Comparison of ENCODE assay signal across 12 mouse cellular contexts in genomic region chr8:71530735-71531467, GRCm38 (mm10). TPM values are rescaled to one million over a fixed set of nuclear protein-coding genes. Genes with fewer than 3 reads are reported as not detected.
A peak's percentile ranks its signal among the peaks of the same experiment; 100 is the strongest.
DNase-seq lines count a peak whose midpoint lies in the region; ATAC-seq and TF ChIP-seq lines count a peak whose summit lies in the region.
"Not testable (repeated sequence)": the region's sequence is repeated elsewhere in the genome, so short reads cannot be mapped to it uniquely, and the experiment has no call there.
"Had no signal": no experiment of that assay in that cellular context is flagged by ENCODE, and none has a peak within 500 bp of the region (broad histone marks: within the 10 kb centered on the region; RNA-seq: fewer than 3 reads in every experiment).

No protein-coding gene starts in this region.

- not testable (repeated sequence) for H3K9me3 ChIP-seq in hindbrain, postnatal 0 days (ENCODE audit: low read length)

- not testable (repeated sequence) for H3K27me3 ChIP-seq in Patski; hindbrain, postnatal 0 days (ENCODE audit: insufficient read depth, low read length)

- POLR2A ChIA-PET in Patski (lab: Charles Lee): not testable (repeated sequence)

- not testable (repeated sequence) for H3K27ac ChIP-seq in hindbrain, postnatal 0 days

- not testable (repeated sequence) for H3K4me1 ChIP-seq in hindbrain, postnatal 0 days (ENCODE audit: insufficient read depth, low read length); lung, adult 2 months (ENCODE audit: control insufficient read depth, insufficient read depth, low read length)

- H3K9ac ChIP-seq in hindbrain, postnatal 0 days (replicated peaks; ENCODE audit: low read length): not testable (repeated sequence)

- 66% methylated on average over 5 of the region's 12 CpGs for WGBS in hindbrain, postnatal 0 days
- 80% methylated on average over 8 of the region's 12 CpGs for WGBS in lung, adult 2 months

- in situ Hi-C loops in Patski (cut with MboI; ENCODE audit: low pct_unique_long_range_greater_than_20kb): not testable (repeated sequence)

- peak; percentile 59 for DNase-seq in 3T3-L1 (ENCODE audit: low read depth, low spot score)
- not testable (repeated sequence) for DNase-seq in Patski (ENCODE audit: low read depth, low spot score); lung, adult 2 months
- peak; percentile 53 for DNase-seq in cerebellum, adult 11 months
- DNase-seq in embryo, embryonic 10.5 days (ENCODE audit: low spot score): peak; percentile 60
- DNase-seq in hindbrain, postnatal 0 days (ENCODE audit: low spot score): peak; percentile 62
- DNase-seq in kidney, postnatal 4 days: peak; percentile 56 to 68
- peak; percentile 83 for DNase-seq in retina, embryonic 14.5 days (ENCODE audit: low spot score)

- H3K4me3 ChIP-seq in hindbrain, postnatal 0 days (ENCODE audit: low read length); lung, adult 2 months (replicated peaks; ENCODE audit: extremely low read depth, low read depth, low read length): not testable (repeated sequence)

- not testable (repeated sequence) for TF ChIP-seq POLR2A in lung, adult 2 months (IDR thresholded peaks at IDR 0.05; ENCODE audit: borderline replicate concordance, extremely low read depth, low read depth, low read length)

- peak; percentile 85 for TF ChIP-seq CTCF in Patski (IDR thresholded peaks at IDR 0.05)
- TF ChIP-seq CTCF in hindbrain, postnatal 0 days (IDR thresholded peaks at IDR 0.05; ENCODE audit: low read depth): peak; percentile 62
- TF ChIP-seq CTCF in lung, adult 2 months (IDR thresholded peaks at IDR 0.05; ENCODE audit: insufficient read depth, low read length): peak; percentile 54

- not testable (repeated sequence) for ATAC-seq in Patski; hindbrain, postnatal 0 days

- H3K4me2 ChIP-seq in hindbrain, postnatal 0 days (ENCODE audit: low read depth, low read length): not testable (repeated sequence)

- CTCF ChIA-PET in Patski (lab: Charles Lee): interaction anchor here (1.0 to 2.4 kb wide), 12 partner anchors 8 to 144 kb away, joined by 3 to 13 read pairs (median 4); partner anchors contain the start of genes Mrpl34 and Mvb12a

- not testable (repeated sequence) for H3K36me3 ChIP-seq in hindbrain, postnatal 0 days (ENCODE audit: insufficient read depth, low read length)

RNA-seq across cellular contexts. Expression of gene Ccdc194, which starts 5.4 kb away (rescaled TPM):
- 0.08 TPM for polyA plus RNA-seq in Patski (2021)
- 0.58 TPM in 1 of 2 replicates, not detected in the other for total RNA-seq in hindbrain, postnatal 0 days (2014; rRNA removed)
- polyA plus RNA-seq in hindbrain, postnatal 0 days (2015; fragmentation: Nextera tagmentation; extraction: Ambion mirVana): 0.13 and 0.34 TPM in 2 replicates
- polyA plus RNA-seq in lung, adult 2 months (2012; rRNA removed): 0.42 and 0.49 TPM in 2 replicates
- total RNA-seq: heart, adult 8-10 months; hematopoietic stem cell, adult 5-6 weeks; left cerebral cortex, postnatal 25 days had no signal
- polyA plus RNA-seq: activated CD4-positive, CD25-positive, alpha-beta regulatory T cell, adult 4 months had no signal

RNA-seq across cellular contexts. Expression of gene Bst2, which starts 6.4 kb away (rescaled TPM):
- polyA plus RNA-seq in Patski (2021): 141 TPM
- 14.4 and 27.5 TPM in 2 replicates for total RNA-seq in hindbrain, postnatal 0 days (2014; rRNA removed)
- 21.0 and 22.7 TPM in 2 replicates for polyA plus RNA-seq in hindbrain, postnatal 0 days (2015; fragmentation: Nextera tagmentation; extraction: Ambion mirVana)
- polyA plus RNA-seq in lung, adult 2 months (2012; rRNA removed): 437 and 505 TPM in 2 replicates

RNA-seq across cellular contexts. Expression of gene Mvb12a, which starts 11.8 kb away (rescaled TPM):
- 103 TPM for polyA plus RNA-seq in Patski (2021)
- total RNA-seq in hindbrain, postnatal 0 days (2014; rRNA removed): 75.9 and 83.8 TPM in 2 replicates
- 83.7 and 85.7 TPM in 2 replicates for polyA plus RNA-seq in hindbrain, postnatal 0 days (2015; fragmentation: Nextera tagmentation; extraction: Ambion mirVana)
- polyA plus RNA-seq in lung, adult 2 months (2012; rRNA removed): 131 and 132 TPM in 2 replicates

RNA-seq across cellular contexts. Expression of gene Plvap, which starts 19.3 kb away (rescaled TPM):
- polyA plus RNA-seq in Patski (2021): 0.21 TPM
- 8.0 and 8.3 TPM in 2 replicates for total RNA-seq in hindbrain, postnatal 0 days (2014; rRNA removed)
- 10.2 and 15.3 TPM in 2 replicates for polyA plus RNA-seq in hindbrain, postnatal 0 days (2015; fragmentation: Nextera tagmentation; extraction: Ambion mirVana)
- 1,109 and 1,564 TPM in 2 replicates for polyA plus RNA-seq in lung, adult 2 months (2012; rRNA removed)
- total RNA-seq: hematopoietic stem cell, adult 5-6 weeks had no signal
- polyA plus RNA-seq: activated CD4-positive, CD25-positive, alpha-beta regulatory T cell, adult 4 months had no signal

RNA-seq across cellular contexts. Expression of gene Tmem221, which starts 27.8 kb away (rescaled TPM):
- 3.4 TPM for polyA plus RNA-seq in Patski (2021)
- total RNA-seq in hindbrain, postnatal 0 days (2014; rRNA removed): 1.3 TPM in 1 of 2 replicates, not detected in the other
- polyA plus RNA-seq in hindbrain, postnatal 0 days (2015; fragmentation: Nextera tagmentation; extraction: Ambion mirVana): 0.18 and 0.29 TPM in 2 replicates
- polyA plus RNA-seq in lung, adult 2 months (2012; rRNA removed): 18.5 and 25.2 TPM in 2 replicates
- total RNA-seq: hematopoietic stem cell, adult 5-6 weeks had no signal
